Comparison of ENCODE assay signal across 24 mouse cellular contexts in the genomic region with DNA sequence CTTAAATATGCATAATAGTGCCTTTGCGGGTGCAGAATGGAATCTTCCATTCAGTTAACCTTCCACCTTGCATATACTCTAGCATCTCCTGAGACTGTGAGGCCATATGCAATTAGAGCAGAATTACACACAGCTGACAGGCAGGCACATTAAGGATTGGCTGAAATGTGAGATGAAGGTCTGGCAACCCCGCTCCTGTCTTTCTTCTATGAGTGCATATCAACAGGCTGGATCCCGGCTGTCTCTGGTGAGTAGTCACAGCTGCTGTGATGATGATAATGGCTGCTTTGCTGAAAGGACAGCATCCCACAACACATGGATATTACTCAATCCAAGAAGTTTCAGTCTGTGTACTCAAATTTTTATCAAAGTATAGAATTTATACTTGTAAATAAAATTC. TPM values are rescaled to one million over a fixed set of nuclear protein-coding genes. Genes with fewer than 3 reads are reported as not detected.
DNase-seq lines count a peak whose midpoint lies in the region; ATAC-seq and TF ChIP-seq lines count a peak whose summit lies in the region.
"Had no signal": no experiment of that assay in that cellular context is flagged by ENCODE, and none has a peak within 500 bp of the region (broad histone marks: within the 10 kb centered on the region; RNA-seq: fewer than 3 reads in every experiment).

No protein-coding gene starts in this region.

- H3K27me3 ChIP-seq in kidney, embryonic 16.5 days (ENCODE audit: insufficient read depth, low read length): no peaks in the 10 kb centered on the region
- H3K27me3 ChIP-seq in kidney, adult 2 months (replicated peaks; ENCODE audit: control insufficient read depth, insufficient read depth, low read length): no peaks in the 10 kb centered on the region
- H3K27me3 ChIP-seq in lung, embryonic 15.5 days: no peaks in the 10 kb centered on the region
- no peaks in the 10 kb centered on the region for H3K27me3 ChIP-seq in embryonic facial prominence, embryonic 10.5 days (replicated peaks; ENCODE audit: low read depth, poor library complexity, severe bottlenecking)
- H3K27me3 ChIP-seq: embryonic facial prominence, embryonic 13.5 days; forebrain, embryonic 12.5 days; heart, embryonic 12.5 days had no signal

- ATAC-seq in kidney, embryonic 16.5 days (ENCODE audit: low FRiP score, low TSS enrichment): peak; percentile 69; the same call in 1 of the 2 replicates
- ATAC-seq in lung, embryonic 15.5 days (ENCODE audit: borderline replicate concordance, extremely low read depth, low FRiP score, low TSS enrichment): peak; percentile 78; the same call in 1 of the 2 replicates
- no peak for ATAC-seq in granulocyte monocyte progenitor cell, adult 5-6 weeks (replicated peaks; ENCODE audit: poor library complexity, severe bottlenecking)
- ATAC-seq: CD4-positive, CD25-positive, alpha-beta regulatory T cell, adult 4 months; forebrain, postnatal 0 days had no signal

- H3K9ac ChIP-seq in kidney, embryonic 16.5 days (replicated peaks; ENCODE audit: low read length): no peak overlapping the region
- no peak overlapping the region for H3K9ac ChIP-seq in lung, embryonic 15.5 days
- H3K9ac ChIP-seq: embryonic facial prominence, embryonic 13.5 days; forebrain, embryonic 12.5 days; forebrain, postnatal 0 days; heart, embryonic 12.5 days; hindbrain, embryonic 14.5 days had no signal

- no peaks in the 10 kb centered on the region for H3K4me1 ChIP-seq in kidney, embryonic 16.5 days (ENCODE audit: insufficient read depth, low read length)
- no peaks in the 10 kb centered on the region for H3K4me1 ChIP-seq in kidney, adult 2 months (ENCODE audit: control insufficient read depth, insufficient read depth, low read length)
- 0 out of 2 replicates have a peak, but pooled peaks cover 9% of the 10 kb centered on the region for H3K4me1 ChIP-seq in lung, embryonic 15.5 days
- H3K4me1 ChIP-seq in embryonic facial prominence, embryonic 10.5 days: no peaks in the 10 kb centered on the region
- H3K4me1 ChIP-seq: embryonic facial prominence, embryonic 13.5 days; forebrain, embryonic 12.5 days; hindbrain, embryonic 10.5 days had no signal

- no peak overlapping the region for H3K4me2 ChIP-seq in kidney, embryonic 16.5 days (replicated peaks; ENCODE audit: low read depth, low read length)
- H3K4me2 ChIP-seq in lung, embryonic 15.5 days: no peak overlapping the region
- H3K4me2 ChIP-seq: embryonic facial prominence, embryonic 13.5 days; forebrain, embryonic 12.5 days; heart, embryonic 12.5 days; hindbrain, embryonic 14.5 days had no signal

- H3K4me3 ChIP-seq in kidney, embryonic 16.5 days (ENCODE audit: low read length): no peak overlapping the region
- no peak overlapping the region for H3K4me3 ChIP-seq in kidney, adult 2 months (ENCODE audit: insufficient read depth, low read depth, low read length)
- H3K4me3 ChIP-seq in lung, embryonic 15.5 days: no peak overlapping the region
- H3K4me3 ChIP-seq in embryonic facial prominence, embryonic 10.5 days: no peak overlapping the region
- H3K4me3 ChIP-seq: embryonic facial prominence, embryonic 13.5 days; forebrain, embryonic 12.5 days; heart, embryonic 12.5 days; hindbrain, embryonic 10.5 days had no signal

- TF ChIP-seq POLR2A in kidney, adult 2 months (IDR thresholded peaks at IDR 0.05; ENCODE audit: low read depth, low read length): no peak

- no peak for TF ChIP-seq CTCF in kidney, adult 2 months (conservative IDR thresholded peaks at IDR 0.05; ENCODE audit: insufficient read depth, insufficient read length, low read depth, low read length)

- DNase-seq in embryo, embryonic 10.5 days (ENCODE audit: low spot score): peak; percentile 10
- no peak for DNase-seq in embryo, embryonic 9.5 days (ENCODE audit: extremely low spot score)
- no peak for DNase-seq in kidney, adult 2 months
- no peak for DNase-seq in lung, postnatal 10 days
- peak; percentile 8 for DNase-seq in embryonic facial prominence, embryonic 10.5 days (ENCODE audit: low spot score)
- DNase-seq: adrenal gland, adult 8-10 months; adrenal gland, postnatal 36 days; B cell, adult 2 months; cerebellum, adult 11 months; cerebellum, adult 8-10 months; cerebellum, postnatal 14 days; forebrain, postnatal 0 days; gastrocnemius, postnatal 14 days had no signal

- H3K36me3 ChIP-seq in kidney, embryonic 16.5 days (ENCODE audit: insufficient read depth, low read length): no peaks in the 10 kb centered on the region
- no peaks in the 10 kb centered on the region for H3K36me3 ChIP-seq in kidney, adult 2 months (ENCODE audit: control insufficient read depth, insufficient read depth, low read length)
- H3K36me3 ChIP-seq in lung, embryonic 15.5 days: no peaks in the 10 kb centered on the region
- H3K36me3 ChIP-seq in embryonic facial prominence, embryonic 10.5 days (replicated peaks): no peaks in the 10 kb centered on the region
- H3K36me3 ChIP-seq: embryonic facial prominence, embryonic 13.5 days; forebrain, embryonic 12.5 days; G1E; heart, embryonic 12.5 days; hindbrain, embryonic 10.5 days had no signal

- H3K9me3 ChIP-seq in kidney, embryonic 16.5 days (ENCODE audit: low read length): no peaks in the 10 kb centered on the region
- no peaks in the 10 kb centered on the region for H3K9me3 ChIP-seq in lung, embryonic 15.5 days
- no peaks in the 10 kb centered on the region for H3K9me3 ChIP-seq in embryonic facial prominence, embryonic 10.5 days
- H3K9me3 ChIP-seq: embryonic facial prominence, embryonic 13.5 days; forebrain, embryonic 12.5 days; heart, embryonic 12.5 days; hindbrain, embryonic 10.5 days had no signal

- WGBS in kidney, embryonic 16.5 days: 36% methylated on average over 3 of the region's 3 CpGs
- WGBS in kidney, adult 2 months: 47% methylated on average over 3 of the region's 3 CpGs
- WGBS in lung, embryonic 15.5 days: 25% methylated on average over 3 of the region's 3 CpGs
- WGBS in embryonic facial prominence, embryonic 10.5 days: 71% methylated on average over 3 of the region's 3 CpGs

- no peak overlapping the region for H3K27ac ChIP-seq in kidney, embryonic 16.5 days (ENCODE audit: low read length)
- H3K27ac ChIP-seq in kidney, adult 2 months (ENCODE audit: insufficient read depth, low read depth, low read length): no peak overlapping the region
- no peak overlapping the region for H3K27ac ChIP-seq in lung, embryonic 15.5 days
- H3K27ac ChIP-seq in embryonic facial prominence, embryonic 10.5 days (replicated peaks): no peak overlapping the region
- H3K27ac ChIP-seq: embryonic facial prominence, embryonic 13.5 days; forebrain, embryonic 12.5 days; hindbrain, embryonic 10.5 days; hindbrain, embryonic 14.5 days had no signal

RNA-seq across cellular contexts. Expression of a gene that starts 29.9 kb away (rescaled TPM):
- 9.0 and 10.2 TPM in 2 replicates for polyA plus RNA-seq in kidney, embryonic 16.5 days (2015; fragmentation: Nextera tagmentation; extraction: Ambion mirVana)
- 5.0 and 5.6 TPM in 2 replicates for polyA plus RNA-seq in kidney, adult 2 months (2012; rRNA removed)
- polyA plus RNA-seq in lung, embryonic 15.5 days (2015; fragmentation: Nextera tagmentation; extraction: Ambion mirVana): 17.8 and 19.6 TPM in 2 replicates
- 8.3 and 8.7 TPM in 2 replicates for polyA plus RNA-seq in embryonic facial prominence, embryonic 10.5 days (2016; fragmentation: Nextera tagmentation; extraction: Ambion mirVana)
- not detected in 2 replicates for total RNA-seq in granulocyte monocyte progenitor cell, adult 5-6 weeks (2014; fragmentation: Nextera tagmentation)
- 0.10 TPM in 1 of 2 replicates, not detected in the other for total RNA-seq in granulocyte monocyte progenitor cell, adult 5-6 weeks (2017)
- total RNA-seq: common myeloid progenitor, adult 5-6 weeks had no signal
- polyA plus RNA-seq: G1E had no signal

Comparison
In these comparisons a context has a peak if more than half of its experiments do, and no peak if none do; other contexts are left out.
1. DNase-seq: peak in embryo, embryonic 10.5 days (single experiment) and embryonic facial prominence, embryonic 10.5 days (single experiment); none in embryo, embryonic 9.5 days (single experiment), kidney, adult 2 months (single experiment) and lung, postnatal 10 days (single experiment).